Mouse (Mus musculus): ENCODE results near the gene Fam166b.
A peak's percentile ranks its signal among the peaks of the same experiment; 100 is the strongest.

The Fam166b gene

DNA sequence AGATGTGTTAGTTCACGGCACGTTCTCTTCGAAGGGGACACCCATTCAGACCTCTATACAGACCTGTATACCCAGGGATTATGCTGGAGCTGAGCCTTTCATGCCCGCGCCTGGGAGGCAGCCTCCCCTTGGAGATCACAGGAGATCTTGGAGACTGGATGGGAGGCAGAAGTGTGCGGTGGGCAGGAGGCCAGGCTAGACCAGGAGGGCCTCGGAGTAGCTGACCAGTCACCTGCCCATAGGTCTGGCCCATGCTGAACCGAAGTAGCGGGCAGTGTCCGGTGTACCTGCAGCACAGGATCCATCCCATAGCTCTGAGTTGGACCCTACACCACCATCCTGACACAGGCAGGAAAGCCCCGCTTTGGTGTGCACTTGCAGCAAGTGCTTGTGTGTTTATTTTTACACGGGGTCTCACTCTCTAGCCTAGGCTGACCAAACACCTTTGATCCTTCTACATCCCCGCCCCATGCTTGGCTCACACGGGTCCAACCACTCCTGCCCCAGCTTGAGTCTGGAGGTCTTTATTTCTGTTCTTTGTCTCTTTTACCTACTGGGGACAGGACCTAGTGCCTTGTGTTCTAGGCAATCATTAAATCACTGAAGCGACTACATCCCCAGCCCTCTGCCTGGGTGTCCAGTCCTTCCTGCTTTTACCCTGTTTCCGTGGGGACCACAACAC lies 613 bp downstream of the Fam166b start:
- DNase-seq, result peak; percentile 22

DNA sequence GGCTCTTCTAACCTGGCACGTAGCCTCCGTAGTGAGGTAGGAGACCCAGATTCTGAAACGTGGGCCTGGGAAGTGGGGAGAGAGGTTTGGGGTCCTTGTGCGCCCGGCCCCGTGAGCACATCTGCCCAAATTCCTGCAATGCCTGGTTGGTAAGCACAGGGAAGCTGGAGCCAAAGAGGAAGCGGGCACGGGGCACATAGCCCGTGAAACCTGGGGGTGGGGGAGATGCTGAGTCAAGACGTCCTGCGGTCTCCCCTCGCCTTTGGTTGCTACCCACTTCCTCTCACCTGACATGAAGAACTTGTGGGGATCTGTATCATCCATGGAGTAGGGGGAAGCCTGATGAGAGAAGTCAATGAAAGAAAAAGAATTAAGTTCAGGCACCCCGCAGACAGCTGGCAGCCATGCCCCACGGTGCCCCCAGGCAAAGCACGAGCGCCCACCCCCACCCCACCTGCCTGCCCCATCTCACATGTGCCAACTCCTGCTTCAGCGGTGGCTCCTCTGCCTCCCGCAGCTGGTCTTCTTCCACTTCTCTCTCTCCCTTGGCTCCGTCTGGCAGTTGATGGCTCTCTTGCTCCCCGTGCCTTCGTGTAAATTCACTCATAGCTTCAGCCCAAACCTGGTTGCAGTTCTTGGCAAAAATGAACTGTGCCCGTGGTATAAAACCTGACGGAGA lies 1.3 kb downstream of the Fam166b start:
- DNase-seq, result peak; percentile 16

DNA sequence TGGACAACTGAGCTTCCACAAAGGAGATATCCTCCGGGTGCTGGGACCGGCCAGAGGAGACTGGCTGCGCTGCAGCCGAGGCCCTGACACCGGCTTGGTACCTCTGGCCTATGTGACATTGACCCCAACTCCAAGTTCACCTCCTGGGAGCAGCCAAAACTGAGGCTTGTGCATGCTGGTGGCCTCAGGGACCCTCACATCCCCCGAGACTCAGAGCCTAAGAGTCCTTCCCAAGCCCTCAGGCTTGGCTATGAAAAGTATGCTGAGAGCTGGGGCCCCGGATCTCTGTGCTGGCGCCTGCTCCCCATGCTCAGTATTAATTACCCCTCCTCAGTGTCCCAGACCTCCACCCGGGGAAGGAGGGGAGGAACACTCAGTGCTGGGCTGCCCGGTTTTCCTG lies 2.4 kb downstream of the Fam166b start:
- DNase-seq, result no peak

DNA sequence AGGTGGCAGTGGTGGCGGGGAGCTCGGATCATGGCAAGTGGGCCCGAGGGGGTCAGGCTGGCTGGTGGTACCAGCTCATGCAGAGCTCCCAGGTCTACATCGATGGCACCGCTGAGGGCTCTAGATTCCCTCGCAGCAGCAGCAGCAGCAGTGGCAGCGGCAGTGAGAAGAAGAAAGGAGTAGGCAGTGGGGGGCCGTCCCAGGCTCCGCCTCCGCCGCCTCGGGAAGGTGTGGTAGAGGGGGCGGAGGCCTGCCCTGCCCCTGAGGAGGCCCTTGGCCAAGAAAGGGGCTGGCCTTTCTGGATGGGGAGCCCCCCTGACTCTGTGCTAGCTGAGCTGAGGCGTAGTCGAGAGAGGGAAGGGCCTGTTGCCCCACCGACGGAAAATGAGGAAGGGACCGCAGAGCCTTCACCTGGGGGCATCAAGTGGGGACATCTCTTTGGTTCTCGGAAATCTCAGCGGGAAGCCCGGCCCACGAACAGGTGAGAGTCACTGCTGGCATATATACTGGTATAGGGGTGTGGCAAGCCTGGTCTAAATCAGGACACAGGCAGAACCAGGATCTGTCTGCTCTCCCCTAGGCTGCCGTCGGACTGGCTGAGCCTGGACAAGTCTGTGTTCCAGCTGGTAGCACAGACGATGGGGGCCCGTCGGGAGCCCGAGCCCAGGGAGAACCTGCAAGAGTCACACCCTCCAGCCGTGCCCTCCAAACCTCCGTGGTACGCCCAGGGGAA lies 3.1 kb downstream of the Fam166b start:
- DNase-seq, result peak; percentile 30

DNA sequence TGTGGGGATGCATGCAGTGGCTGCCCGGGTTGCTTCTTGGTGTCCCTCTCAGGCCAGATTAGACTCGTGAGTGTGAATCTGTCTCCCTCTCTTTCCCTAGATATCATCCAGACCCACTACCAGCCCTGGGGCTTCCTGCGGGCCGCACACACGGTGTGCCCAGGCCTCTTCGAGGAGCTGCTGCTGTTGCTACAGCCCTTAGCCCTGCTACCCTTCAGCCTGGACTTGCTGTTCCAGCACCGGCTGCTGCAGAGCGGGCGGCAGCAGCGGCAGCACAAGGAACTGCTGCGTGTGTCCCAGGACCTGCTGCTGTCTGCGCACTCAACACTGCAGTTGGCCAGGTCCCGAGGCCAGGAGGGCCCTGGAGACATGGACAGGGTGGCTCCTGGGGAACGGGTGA lies 3.7 kb downstream of the Fam166b start:
- DNase-seq, result peak; percentile 11

DNA sequence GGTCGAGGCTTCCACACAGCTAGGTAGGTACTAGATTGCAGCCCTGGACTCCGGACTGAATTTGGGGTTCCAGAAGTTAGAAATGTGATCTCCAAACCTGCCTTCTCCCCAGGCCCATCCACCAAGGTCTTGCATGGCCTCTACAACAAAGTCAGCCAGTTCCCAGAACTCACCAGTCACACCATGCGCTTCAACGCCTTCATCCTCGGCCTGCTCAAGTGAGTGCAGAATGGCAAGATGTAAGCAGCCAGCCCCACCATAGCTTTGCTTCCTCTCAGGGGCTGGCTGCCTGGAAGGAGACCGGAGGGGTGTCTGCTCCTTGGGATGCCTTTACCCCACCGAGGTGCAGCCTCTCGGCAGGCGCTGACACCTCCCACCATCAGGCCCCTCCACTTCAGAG lies 4.9 kb downstream of the Fam166b start:
- DNase-seq, result no peak

DNA sequence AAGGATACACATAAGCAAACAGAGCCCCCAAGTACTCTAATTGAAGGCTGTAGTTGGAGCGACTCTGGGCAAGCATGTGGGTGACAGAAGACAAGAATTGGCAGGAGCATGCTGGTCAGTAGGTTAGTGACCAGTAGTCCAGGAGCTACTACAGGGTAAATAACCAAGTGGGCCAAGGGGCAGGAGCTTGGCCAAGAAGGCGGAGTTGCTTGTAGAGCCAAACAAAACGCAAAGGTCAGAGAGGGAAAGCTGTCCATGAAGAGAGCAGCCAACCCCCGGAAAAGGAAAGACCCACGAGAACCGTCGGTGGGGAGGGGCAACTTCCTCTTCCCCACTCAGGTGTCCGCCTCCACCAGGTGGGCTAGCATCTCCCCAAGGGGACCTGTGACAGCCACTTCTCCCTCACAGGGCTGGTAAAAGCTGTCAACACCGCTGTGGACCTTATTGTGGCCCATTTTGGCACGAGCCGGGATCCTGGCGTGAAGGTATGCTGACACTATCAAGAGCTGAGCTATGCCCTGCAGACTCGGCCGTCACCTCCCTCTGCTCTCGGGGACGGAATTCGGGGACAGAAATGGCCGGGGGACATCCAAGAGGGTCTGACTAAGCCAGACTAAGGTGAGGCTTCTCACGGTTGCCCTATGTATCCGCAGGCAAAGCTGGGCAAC lies 5.5 kb downstream of the Fam166b start:
- peak; percentile 55 for DNase-seq

DNA sequence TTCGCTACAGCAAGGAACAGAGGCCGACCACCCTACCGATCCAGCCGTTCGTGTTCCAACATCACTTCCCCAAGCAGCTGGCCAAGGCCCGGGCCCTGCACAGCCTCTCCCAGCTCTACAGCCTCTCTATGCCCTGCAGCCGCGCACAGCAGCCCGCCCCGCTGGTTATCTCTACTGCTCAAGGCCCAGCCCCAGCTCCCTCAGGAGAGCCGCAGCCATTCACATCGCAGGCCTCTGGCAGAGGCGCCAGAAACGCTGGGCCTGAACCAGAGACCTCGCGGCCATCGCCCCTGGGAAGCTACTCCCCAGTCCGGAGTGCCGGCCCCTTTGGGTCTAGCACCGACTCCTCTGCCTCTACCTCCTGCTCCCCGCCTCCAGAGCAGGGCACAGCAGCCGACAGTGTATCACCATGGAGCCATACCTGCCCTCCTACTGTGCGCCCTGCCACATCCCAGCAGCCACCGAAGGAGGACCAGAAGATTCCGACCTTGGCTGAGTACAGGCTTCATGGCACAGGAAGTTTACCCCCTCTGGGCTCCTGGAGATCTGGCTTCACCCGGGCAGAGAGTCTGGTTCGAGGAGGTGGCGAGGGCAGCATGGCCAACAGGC lies 7.2 kb downstream of the Fam166b start:
- DNase-seq, result peak; percentile 25

DNA sequence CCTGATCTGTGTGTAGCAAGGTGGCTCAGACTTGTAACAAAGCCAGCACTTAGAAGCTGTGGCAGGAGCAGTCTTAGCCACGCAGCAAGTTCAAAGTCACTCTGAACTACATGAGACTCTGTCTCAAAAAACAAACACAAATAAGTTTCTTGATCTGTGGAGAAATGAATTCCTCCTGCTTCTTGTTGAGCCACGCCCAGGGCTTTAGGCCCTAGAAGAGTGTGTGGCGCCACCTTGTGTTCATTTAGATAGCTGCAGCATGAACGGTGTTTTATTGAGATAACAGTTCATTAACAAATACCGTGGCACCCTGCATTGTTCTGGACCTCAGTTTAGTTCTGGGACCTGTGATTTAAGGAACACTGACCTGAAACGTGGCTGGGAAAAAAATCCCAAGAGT lies 8.6 kb downstream of the Fam166b start:
- peak; percentile 90 for DNase-seq

DNA sequence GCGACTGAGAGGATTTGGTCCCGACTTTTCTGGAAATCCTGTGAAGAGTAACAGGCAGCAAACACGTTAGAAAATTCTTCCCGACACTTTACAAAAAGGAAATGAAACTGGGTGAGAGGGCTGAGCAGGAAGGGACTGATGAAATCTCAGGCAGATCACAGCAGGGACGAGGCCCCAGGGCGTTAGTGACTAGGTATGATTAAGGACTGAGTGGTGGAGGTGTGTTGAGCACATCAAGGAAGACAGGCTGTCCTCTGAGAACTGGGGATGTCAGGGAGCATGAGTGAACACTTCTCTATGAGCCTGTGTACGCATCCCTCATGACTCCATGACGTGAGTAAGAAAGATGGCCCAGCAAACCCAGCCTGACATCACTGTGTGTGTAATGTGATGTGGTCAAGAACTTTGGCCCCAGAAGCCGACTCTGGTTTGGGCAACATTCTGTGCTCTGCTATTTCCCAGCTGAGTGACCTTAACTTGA lies 9.1 kb downstream of the Fam166b start:
- peak; percentile 27 for DNase-seq

DNA sequence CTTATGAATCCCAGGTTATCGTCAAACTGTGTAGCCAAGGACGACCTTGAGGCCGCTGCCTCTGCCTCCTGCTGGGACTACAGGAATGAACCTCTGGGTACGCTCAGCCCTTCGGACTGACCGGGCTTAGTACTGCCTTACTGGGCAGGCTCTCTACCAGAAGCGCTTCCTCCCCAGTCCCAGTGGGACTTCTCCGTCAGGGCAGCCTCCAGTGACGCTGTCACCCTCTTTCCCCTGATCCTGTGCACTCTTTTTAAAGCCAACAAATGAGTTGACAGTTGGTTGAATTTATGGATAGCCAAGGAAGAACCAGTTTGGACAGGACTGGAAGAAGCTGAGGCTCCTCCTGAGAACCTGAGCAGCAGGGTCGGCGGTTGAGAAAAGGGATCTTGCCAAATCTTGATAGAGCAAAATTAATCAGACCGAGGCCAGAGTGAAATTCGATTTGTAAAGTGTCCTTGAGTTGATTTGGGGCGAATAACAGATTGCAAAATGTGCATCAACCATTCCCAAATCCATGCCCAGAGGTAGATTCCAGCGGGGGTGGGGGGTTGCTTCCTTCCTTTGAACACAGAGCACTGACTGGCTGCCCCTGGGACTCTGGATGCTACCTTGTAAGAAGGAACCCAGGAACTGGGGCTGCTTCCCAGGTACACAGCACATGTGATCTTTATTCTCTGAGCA lies 9.8 kb downstream of the Fam166b start:
- peak; percentile 78 for DNase-seq

DNA sequence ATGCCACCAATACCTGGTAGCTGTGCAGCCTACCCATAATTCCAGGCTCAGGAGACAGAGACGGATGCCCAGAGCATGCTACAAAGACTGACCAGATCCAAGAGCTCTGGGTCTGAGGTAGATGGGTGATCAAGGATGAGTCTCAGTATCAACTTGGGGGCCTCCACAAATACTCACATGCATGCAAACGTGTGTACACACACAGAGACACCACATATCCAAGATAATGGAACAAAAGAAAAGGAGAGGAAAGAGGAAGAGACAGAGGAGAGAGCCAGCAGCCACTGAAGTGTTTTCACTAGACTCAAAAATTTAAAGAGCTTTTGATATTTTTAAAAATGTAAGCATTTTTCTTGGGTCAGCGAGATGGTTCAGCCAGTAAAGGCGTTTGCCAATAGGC lies 10.5 kb downstream of the Fam166b start:
- no peak for DNase-seq

DNA sequence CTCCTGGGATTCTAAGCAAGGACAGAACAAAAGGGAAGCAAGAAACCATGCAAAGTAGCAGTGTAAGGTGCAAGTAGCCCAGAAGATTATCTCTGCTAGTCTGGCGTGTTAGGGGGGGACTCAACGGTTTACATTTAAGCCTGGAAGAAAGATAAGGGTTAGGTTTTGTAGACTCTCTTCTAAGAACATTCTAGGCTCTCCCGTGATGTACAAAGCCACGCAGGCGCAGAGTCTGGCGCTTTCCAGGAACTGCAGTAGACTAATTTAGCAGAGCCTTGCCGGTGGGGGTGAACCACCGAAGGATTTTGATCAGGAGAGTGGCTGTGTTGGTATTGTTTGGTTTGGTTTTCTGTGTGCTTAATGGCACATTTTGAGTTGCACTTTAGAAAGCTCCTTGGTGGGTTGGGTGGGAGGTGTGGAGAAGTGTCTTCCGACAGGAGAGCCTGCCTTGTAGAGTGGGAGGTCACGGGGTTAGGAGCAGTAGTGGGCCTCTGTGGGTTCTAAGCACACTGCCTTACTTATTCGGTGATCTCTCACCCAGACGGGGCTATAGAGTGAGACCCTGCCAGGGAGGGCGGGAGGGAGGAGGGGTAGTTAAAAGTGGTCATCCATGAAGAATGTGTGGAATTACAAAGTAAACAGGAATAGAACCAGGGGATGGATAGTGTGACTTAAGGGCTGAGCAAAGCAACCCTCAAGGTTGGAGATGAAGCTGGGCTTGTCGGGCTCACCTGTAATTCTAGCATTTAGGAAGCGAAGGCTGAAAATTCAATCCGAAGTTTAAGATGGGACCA lies 11.5 kb downstream of the Fam166b start:
- DNase-seq, result peak; percentile 30

DNA sequence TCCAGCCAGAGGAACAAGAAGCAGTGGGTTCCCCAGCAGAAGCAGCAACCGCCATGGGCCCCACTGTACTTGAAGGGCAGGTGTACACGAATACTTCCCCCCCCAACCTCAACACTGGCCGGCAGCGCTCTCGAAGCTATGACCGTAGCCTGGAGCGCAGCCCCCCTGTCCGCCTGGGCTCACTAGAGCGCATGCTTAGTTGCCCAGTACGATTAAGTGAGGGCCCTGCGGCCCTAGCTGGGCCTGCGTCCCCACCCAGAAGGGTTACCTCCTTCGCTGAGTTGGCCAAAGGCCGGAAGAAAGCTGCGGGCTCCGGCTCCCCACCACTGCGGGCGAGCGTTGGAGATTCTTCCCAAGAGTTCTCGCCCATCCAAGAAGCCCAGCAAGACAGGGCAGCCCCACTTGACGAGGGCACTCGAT lies 12.9 kb downstream of the Fam166b start:
- peak; percentile 11 for DNase-seq

DNA sequence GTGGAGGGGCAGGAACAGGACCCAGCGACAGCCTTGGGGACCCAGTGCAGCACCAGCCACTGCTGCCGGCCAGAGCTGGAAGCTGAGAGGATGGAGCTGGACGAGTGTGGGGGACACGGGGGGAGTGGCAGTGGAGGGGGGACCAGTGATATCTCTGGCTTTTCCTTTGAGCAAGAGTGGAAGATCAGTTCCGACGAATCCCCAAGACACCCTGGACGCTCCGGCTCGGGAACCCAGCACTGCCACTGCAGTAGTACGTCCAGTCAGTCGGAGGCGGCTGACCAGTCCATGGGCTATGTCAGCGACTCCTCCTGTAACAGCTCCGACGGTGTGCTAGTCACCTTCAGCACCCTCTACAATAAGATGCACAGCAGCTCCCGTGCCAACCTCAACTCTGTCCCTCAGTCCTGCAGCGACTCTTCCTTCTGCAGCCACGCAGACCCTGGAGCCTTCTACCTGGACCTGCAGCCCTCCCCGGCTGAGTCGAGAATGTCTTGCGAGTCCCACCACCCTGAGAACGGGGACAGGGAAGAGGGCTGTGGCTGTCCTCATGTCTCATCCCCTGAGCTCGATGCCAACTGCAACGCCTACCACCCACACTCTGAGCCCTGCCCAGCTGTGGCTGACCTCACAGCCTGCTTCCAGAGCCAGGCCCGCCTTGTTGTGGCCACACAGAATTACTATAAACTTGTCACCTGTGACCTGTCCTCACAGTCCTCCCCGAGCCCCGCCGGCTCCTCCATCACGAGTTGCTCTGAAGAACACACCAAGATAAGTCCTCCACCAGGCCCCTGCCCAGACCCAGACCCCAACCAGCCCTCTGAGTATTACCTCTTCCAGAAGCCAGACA lies 13.5 kb downstream of the Fam166b start:
- peak; percentile 20 for DNase-seq

DNA sequence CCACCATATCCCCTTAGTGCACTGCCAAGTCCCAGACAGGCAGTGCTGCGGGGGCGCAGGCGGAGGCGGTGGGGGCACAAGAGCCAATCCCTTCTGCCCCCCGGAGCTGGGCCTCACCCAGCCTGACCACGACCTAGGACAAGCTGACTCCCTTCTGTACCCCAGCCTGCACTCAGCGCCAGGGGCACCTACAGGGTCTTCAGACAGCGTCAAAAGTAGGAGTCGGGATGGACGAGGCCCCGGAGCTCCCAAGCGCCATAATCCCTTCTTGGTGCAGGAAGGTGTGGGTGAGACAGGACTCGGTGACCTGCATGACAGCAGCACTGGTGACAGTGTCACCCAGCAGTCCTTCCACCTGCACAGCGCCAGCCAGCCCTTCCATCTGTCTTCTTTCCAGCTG lies 14.2 kb downstream of the Fam166b start:
- peak; percentile 8 for DNase-seq

DNA sequence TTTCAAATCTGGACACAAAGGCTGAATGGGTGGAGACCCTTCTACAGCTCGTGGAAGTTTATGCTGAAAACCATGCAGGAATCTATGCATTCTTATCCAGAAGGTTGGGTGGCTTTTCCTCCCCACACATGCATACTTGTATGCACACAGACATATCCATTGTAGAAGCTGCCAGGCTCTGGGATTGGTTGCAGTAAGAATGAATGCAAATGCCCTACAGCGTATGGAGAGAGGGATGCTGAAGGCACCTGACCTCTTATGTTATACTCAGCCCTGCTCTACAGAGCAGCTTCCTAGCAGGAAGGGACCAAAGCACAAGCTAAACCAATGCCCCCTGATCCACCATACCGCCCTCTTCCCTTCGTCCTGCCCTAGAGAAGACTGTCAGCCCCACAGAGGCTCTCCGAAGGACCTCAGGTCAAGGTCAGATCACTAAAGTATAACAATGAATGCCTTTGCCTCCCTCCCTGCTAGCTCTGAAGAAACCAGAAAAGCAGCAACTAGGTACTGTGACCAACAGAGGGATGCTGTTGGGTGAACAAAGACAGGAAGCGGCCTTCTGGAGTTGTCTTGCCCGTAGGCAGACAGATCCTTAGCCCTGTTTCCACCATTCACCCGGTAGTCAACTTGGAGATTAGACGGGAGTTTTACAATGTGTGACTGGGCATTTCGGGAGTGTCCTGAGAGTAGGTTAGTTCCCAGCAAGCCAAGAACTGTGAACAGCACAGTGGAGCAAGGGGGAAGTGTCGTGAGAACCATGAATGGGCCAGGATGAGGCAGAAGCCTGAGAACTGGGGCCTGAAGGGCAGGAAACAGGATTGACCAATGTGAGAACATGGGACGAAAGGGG lies 21.6 kb downstream of the Fam166b start:
- no peak for DNase-seq

DNA sequence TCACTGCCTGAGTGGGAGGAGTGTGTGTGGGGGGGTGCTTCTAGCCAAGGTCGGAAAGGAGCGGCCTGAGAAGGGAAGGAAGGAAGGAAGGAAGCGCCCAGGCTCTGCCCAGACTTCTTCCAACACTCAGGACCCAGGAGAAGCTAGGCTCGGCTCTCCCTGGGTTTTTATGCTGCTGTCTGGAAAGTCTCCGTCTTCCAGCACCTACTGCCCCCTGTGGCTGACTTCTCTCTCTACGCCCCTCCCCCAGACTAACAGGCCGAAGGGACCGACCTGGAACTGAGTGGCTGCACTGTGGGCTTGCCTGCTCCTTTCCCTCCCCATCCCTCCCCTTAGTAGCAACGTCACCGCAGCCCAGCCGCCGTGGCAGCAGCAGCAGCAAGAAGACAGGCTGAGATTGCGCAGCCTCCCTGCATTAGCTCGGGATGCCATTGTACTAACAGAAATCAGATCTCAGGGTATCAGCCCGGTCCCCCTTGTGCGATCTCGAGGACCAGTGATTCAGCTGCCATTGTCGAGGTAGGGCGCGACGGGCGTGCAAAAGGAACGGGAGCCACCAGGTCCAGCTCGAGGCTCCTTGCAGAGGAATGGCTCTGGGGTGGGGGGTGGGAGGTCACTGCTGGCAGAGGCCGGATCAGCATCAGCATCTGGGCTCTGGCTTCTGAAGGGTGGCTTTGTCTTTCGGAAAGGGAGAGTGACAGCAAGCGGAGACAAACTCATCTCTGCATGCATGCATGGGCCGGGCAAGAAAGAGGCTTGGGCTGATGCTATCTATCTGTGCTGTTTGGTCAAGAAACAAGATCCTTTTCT lies 22.6 kb downstream of the Fam166b start:
- peak; percentile 92 for DNase-seq
